Mouse (Mus musculus): ENCODE results near the gene Cd28. TPM values are rescaled to one million over a fixed set of nuclear protein-coding genes. Genes with fewer than 3 reads are reported as not detected.

Cd28 gene
- 0.07 TPM for polyA plus RNA-seq (2014; fragmentation: Illumina TruSeq; extraction: RNeasy Lipid Tissue Mini Kit (QIAGEN cat#74804); ENCODE audit: low read depth, low replicate concordance)

GRCm38 (mm10) chr1:60716567-60716966 is at the start of gene Cd28:
Gene Cd28, plus strand, starts transcription at chr1:60716800.

Other genes starting within 250 kb of the Cd28 start
- gene Raph1, start 149.7 kb upstream of the Cd28 start, polyA plus RNA-seq (2014; fragmentation: Illumina TruSeq; extraction: RNeasy Lipid Tissue Mini Kit (QIAGEN cat#74804); ENCODE audit: low read depth, low replicate concordance), result 4.8 TPM
- not detected for gene Ctla4, start 170.2 kb downstream of the Cd28 start, polyA plus RNA-seq (2014; fragmentation: Illumina TruSeq; extraction: RNeasy Lipid Tissue Mini Kit (QIAGEN cat#74804); ENCODE audit: low read depth, low replicate concordance)